25 mouse cellular contexts compared by ENCODE assay signal in genomic region chr6:85984351-85984750, GRCm38 (mm10). TPM values are rescaled to one million over a fixed set of nuclear protein-coding genes. Genes with fewer than 3 reads are reported as not detected.
"Had no signal": no experiment of that assay in that cellular context is flagged by ENCODE, and none has a peak within 500 bp of the region (broad histone marks: within the 10 kb centered on the region; RNA-seq: fewer than 3 reads in every experiment).

No protein-coding gene starts in this region.

- H3K4me1 ChIP-seq: midbrain, embryonic 10.5 days; midbrain, embryonic 12.5 days; neural tube, embryonic 13.5 days; neural tube, embryonic 15.5 days had no signal

- H3K9me3 ChIP-seq: midbrain, embryonic 10.5 days; midbrain, embryonic 12.5 days; neural tube, embryonic 13.5 days; neural tube, embryonic 15.5 days had no signal

- H3K27me3 ChIP-seq: midbrain, embryonic 12.5 days; neural tube, embryonic 13.5 days; neural tube, embryonic 15.5 days had no signal

- H3K9ac ChIP-seq: liver, embryonic 14.5 days; lung, embryonic 14.5 days; midbrain, embryonic 12.5 days; neural tube, embryonic 13.5 days; neural tube, embryonic 15.5 days had no signal

- ATAC-seq: midbrain, embryonic 16.5 days had no signal

- H3K36me3 ChIP-seq: midbrain, embryonic 10.5 days; midbrain, embryonic 12.5 days; neural tube, embryonic 13.5 days; neural tube, embryonic 15.5 days had no signal

- H3K4me3 ChIP-seq: midbrain, embryonic 10.5 days; midbrain, embryonic 12.5 days; myocyte; neural tube, embryonic 13.5 days; neural tube, embryonic 15.5 days had no signal

- H3K4me2 ChIP-seq: lung, embryonic 14.5 days; midbrain, embryonic 12.5 days; neural tube, embryonic 13.5 days; neural tube, embryonic 15.5 days had no signal

- DNase-seq: lung, adult 18-20 months; lung, embryonic 14.5 days; lung, postnatal 10 days; lung, postnatal 4 days; midbrain, embryonic 14.5 days; retina, postnatal 1 day; right cerebral cortex, adult 18-20 months; right cerebral cortex, postnatal 25 days; right cerebral cortex, postnatal 4 days; spleen, adult 18-20 months; thymus, adult 18-20 months; thymus, postnatal 25 days had no signal

- H3K27ac ChIP-seq: liver, embryonic 14.5 days; midbrain, embryonic 10.5 days; midbrain, embryonic 12.5 days; neural tube, embryonic 13.5 days; neural tube, embryonic 15.5 days had no signal

RNA-seq across cellular contexts. Expression of gene Figla, which starts 31.6 kb away (rescaled TPM):
- polyA plus RNA-seq: liver, embryonic 14.5 days; liver, embryonic 16.5 days; lung, embryonic 14.5 days; lung, embryonic 16.5 days; midbrain, embryonic 10.5 days; midbrain, embryonic 12.5 days; midbrain, embryonic 14.5 days; midbrain, embryonic 16.5 days; myocyte; neural tube, embryonic 11.5 days; neural tube, embryonic 13.5 days; neural tube, embryonic 15.5 days; small intestine, adult 2 months; stomach, embryonic 14.5 days; stomach, embryonic 16.5 days had no signal
